Mouse (Mus musculus) heart, postnatal 14 days (tissue): ENCODE results near the gene Fam168b. TPM values are rescaled to one million over a fixed set of nuclear protein-coding genes. Genes with fewer than 3 reads are reported as not detected.

Experiments used
- DNase-seq, 2 experiments: peaks; one replicate each; pipeline ENCODE4 v3.0.0; 2021 to 2022
- intact Hi-C: fragments of 180-260 bp; cut with DNase I; formaldehyde crosslinking; loops from one replicate; pipeline ENCODE4 v1.15.1; 2025
- total RNA-seq, 2 experiments: library from RNA; stranded (reverse); gene quantifications; 2 replicates each; pipeline ENCODE4 v1.2.3; 2021

The Fam168b gene
- total RNA-seq, 2 experiments from 2014 or later: 53.8 to 58.1 TPM

GRCm38 (mm10) chr1:34853786-34854185 lies 10.9 kb upstream of the Fam168b start:
- intact Hi-C loops: no loop called here
- DNase-seq: no peak

DNA sequence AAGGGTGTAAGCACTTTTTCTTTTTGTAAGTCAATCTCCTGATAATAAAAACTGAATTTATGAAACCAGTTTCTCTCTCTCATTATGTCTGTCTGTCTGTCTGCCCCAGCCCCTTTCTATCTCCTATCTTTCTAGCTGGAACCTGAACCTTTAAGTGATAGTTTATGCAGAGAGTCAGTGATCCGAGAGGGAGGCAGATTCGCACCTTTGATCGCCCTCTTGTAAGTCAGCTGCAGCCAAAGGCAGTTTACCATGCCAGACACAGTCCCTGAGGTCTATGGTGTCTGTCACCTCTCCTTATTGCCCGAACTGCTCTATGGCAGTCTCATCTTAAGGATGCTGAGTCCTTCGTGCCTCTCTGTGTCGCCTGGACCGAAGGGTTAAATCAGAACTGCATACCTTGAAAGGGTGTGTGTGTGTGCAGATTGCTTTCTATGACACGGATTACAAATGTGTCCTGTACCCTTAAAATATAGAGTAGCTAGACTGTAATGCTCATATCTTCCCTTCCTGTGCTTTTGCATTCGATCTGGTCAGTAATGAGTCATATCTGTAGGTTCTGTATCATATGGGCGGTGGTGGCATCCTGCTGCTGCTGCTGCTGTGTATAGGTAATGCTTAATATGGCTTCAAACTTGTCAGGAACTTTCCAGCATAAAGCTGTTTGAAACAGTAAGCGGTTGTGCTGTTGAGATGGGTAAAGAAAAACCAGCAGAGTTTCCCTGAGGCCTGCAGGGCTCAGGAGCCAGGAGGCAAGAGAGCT lies 9.4 kb upstream of the Fam168b start:
- no peak for DNase-seq

GRCm38 (mm10) chr1:34851562-34851961 lies 8.7 kb upstream of the Fam168b start:
- DNase-seq: no peak

More for the DNA sequence above, 9.4 kb upstream of the Fam168b start:
- intact Hi-C loops: no loop called here

GRCm38 (mm10) chr1:34850343-34851136 lies 7.7 kb upstream of the Fam168b start:
- no peak for DNase-seq
- intact Hi-C loops: no loop called here

More at GRCm38 (mm10) chr1:34851562-34851961, 8.7 kb upstream of the Fam168b start:
- intact Hi-C loops: no loop called here

DNA sequence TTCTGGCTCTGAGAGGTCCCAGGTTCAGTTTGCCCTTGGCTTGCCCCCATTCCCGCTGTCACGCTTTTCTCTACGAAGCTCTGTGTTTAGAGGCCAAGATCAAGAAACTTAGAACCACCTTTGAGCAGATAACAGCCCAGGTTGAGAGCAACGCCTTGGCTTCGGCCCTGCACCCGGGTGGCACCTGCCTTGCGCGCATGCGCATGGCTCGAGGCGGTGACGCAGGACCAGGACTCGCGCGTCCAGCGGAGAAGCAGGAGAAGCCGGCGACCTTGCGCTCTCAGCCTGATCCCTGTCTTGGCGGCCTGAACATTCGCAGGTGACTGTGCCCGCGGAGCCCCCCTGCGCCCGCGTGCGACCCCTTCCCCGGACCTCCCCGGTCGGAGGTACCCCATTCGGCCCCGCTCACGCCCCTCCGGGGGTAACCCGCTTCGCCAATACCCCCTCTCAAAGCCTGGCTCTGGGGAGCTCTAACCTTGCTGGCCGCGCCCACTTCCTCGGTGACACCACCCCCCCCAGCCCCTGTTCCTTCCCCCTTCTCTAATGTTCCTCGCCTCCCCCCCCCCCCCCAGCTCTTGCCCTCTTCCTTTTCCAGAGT lies 7.0 kb upstream of the Fam168b start, which contains the start of gene Plekhb2:
Plekhb2 (plus strand) TSS at position 232 of the 598 bp plus-strand sequence.
- DNase-seq: peak; percentile 89 to 90
- intact Hi-C loops: no loop called here

DNA sequence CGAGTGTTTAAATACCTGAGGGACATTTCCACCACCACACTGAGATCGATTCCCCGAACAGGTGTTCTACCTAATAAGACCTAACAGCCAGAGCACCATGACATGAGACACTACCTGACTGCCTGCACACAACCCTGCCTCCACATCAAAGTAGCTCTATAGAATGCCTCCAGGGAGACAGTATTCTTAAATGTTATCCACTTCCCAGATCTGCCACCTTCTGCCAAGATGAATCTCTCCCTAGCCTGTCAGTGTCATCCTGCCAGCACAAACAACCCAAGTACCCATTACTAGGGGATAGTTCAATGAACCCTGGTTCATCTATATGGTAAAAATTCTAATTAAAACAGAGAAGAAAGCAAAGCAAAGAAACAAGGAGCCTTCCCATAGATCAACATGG lies 4.2 kb upstream of the Fam168b start:
- intact Hi-C loops: no loop called here
- no peak for DNase-seq

DNA sequence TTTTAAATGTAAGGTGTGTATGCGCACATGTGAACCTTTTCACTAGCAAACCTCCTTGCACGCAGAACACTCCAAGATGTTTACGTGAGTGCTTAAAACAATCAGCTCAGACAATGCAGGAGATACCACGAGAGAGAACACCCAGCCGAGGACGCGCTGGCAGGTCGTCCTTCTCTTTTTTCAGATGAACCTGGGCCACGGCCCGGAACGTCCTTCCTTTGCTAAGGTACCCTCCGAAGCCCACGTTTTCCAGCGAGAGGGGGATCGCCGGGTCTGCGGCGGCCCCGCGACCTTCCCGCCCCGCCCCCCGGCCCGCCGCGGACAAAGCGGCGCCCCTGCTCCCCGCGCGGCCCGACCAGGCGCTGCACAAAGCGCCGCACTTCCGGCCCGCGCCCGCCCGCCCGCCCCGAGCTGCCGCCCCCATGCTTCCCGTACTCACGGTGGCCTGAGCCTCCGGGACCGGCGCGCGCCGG lies 440 bp downstream of the Fam168b start:
- intact Hi-C loops: no loop called here
- DNase-seq: peak; percentile 72 to 79

DNA sequence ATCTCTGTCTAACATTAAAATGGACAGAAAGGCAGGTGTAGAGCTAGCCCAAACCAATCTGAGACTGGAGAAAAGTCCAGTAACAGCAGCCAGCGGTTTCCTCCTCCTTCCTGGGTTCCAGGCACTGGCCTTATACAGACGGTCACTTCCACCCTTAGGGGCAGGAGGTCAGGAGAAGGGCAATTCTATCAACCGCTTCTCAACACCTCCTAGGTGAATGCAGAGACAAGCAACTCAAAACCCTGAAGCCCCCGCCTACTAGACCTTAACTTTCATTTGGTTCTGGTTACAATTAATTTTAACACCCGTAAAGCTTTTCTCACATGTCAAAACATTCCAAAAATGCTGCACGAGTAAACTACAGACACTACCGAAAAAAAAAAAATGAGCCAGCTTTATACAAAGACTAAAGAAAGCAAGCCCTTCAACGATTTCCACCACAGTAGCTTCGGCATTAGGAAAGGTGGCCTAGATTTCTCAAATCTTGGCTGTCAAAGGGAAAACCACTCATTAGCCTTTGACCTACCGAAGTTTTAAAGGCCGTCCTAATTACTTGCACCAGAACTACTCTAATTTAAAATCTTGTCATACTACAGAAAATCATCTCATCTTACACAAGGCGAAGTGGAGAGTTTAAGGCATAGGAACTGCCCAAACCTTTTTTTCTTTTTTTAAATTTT lies 1.0 kb downstream of the Fam168b start:
- intact Hi-C loops: no loop called here
- DNase-seq: no peak

DNA sequence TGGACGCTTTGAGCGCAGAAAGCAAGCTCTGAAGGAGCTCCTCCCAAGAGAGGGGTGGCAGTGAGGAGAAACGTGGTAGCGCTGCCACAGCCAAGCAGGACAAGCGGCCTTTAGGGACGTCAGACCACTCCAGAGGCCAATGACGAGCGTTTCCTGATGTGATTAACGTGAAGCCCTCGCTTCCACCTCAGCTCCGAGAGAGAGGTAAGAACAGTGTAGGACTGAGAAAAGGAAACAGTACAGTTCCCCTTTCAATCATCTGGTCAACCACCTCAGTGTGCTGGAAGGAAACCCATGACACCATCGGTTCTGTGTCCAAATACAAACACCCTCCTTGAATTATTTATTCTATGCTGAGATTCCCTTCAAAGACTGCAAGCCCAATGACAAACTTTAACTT lies 3.6 kb downstream of the Fam168b start:
- intact Hi-C loops: no loop called here
- DNase-seq: no peak

DNA sequence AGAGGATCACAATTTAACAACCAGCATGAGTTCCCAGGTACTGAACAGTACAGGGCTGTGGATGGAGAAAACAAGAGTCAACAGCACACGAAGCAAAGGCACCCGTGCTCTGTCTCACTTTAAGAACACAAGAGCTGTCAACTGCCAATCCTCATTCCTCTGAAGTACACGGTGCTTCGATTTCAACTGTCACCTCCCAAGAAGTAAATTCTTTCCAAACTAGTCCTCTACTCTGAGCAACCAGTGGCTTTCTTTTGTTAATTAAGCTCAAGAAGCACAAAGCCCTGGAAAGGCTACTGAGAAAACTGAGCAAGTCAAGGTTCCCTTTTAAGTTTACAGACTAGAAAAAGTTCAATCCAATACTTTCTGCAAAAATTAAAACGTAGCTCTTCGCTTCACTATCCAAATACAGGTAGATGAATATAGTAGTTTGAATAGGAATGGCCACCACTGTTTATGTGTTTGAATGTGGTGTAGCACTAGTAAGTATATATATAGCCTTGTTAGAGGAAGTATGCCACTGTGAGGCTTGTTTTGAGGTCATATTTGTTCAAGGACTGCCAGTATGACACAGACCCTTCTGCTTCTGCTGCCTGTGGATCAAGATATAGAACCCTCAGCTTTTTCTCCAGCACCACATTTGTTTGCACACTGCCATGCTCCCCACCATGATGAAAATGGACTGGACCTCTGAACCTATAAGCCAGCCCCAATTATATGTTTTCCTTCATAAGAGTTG lies 4.7 kb downstream of the Fam168b start:
- intact Hi-C loops: no loop called here
- no peak for DNase-seq

- intact Hi-C loops: no loop called here
- DNase-seq: no peak
Measured at GRCm38 (mm10) chr1:34834904-34835303, 8.0 kb downstream of the Fam168b start.

DNA sequence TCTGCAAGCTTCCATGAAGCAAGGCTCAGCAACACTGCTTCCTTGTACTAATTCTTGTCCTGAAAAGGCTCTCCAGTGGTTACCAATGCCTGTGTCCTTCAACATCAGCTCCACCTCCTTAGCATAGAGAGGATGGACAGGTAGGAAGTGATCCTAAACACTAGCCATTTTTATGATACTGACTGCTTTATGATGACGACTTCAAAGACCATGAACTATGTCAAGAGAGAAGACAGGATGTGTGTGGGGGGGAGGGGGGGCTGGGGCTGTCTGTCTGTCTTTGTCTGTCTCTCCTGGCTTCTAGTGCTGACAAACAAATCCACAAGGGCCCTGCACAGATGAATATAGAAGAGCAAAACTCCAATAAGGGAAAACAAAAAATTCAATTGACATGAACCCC lies 11.5 kb downstream of the Fam168b start:
- DNase-seq: no peak
- intact Hi-C loops: no loop called here

DNA sequence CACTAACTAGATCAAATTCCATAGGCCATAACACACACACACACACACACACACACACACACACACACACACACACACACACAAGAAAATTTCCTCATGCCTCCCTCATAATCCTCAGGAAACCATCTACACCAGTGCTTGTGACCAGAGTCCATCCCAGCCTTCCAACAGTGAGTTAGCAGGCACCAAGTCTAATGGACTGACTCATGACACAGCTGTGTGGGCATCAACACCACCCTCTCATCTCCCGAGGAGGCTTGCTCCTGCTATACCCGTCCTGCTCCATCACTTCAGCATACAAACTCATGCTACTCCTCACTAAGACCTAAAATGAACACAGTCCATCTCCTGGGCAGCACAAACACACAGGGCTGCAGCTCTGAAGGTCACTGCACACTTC lies 11.9 kb downstream of the Fam168b start:
- intact Hi-C loops: no loop called here
- no peak for DNase-seq

DNA sequence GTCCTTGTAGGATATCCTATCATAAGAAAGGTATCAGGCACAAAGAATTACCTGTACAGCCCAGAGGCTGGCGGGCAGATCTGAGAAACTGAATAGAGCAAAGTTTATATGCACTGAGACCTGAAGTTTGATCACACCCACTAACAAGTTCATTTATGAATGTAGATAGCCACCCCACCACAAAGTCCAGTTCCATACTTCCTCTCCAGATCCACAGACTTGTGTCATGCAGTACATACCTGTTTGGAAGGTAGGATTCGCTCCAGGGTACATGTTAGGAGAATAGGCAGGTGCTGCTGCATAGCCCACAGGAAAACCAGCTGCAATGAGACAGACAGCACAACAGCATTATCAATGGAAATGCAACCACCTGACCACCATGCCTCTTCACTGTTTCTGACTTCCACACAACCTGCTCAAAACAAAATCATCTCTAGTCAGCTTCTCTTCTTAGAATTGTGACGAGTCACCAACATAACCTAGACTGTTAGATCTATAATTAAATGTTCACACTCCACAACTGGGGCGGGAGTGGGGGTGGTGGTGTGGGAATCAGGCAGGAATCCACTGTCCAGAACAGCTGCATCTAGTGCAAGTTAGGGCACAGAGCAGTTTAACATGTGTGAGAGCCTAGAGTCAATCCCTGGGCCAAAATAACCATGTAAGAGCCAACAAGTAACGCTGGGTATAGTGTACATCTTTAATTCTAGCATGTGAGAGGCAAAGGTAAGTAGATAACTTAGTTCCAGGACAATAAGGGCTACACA lies 14.2 kb downstream of the Fam168b start:
- intact Hi-C loops: no loop called here
- DNase-seq: no peak

DNA sequence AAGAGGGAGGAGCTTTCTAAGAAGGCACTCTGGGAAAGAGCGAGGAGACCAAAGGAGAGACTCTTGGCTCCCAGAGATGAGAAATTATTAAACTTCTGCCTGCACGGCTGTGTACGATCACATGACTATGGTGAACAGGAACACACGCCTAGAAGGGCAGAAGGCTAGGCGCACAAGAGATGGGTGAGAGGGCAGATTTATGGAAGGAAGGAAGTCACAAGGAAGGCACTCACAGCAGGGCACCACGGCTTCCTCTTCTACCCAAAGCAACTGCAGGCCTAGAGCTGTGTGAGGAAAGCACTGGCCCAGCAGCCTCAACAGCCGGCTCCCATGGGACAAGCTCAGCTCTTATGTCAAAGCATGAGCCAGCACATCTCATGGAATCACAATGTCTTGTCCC lies 15.0 kb downstream of the Fam168b start:
- DNase-seq: peak; percentile 31 to 36
- intact Hi-C loops: no loop called here

DNA sequence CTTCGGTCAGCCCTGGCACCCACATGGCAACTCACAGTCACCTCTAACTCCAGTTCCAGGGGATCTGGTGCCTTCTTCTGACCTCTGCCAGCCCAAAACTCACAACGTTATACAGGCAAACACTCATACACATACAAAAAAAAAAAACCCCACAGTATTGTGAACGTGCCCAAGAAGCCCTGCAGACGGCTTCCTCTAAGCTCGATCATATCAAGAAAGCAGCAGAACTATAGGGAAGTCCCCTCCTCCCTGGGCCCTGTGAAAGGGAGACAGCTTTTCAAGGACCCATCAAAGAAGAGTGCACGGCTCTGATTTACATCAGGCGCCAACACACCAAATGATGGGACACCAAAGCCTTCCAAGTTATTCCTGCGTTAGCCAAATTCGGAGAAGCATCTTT lies 17.0 kb downstream of the Fam168b start:
- intact Hi-C loops: no loop called here
- DNase-seq: no peak

GRCm38 (mm10) chr1:34824208-34824607 lies 18.7 kb downstream of the Fam168b start:
- intact Hi-C loops: no loop called here
- no peak for DNase-seq

DNA sequence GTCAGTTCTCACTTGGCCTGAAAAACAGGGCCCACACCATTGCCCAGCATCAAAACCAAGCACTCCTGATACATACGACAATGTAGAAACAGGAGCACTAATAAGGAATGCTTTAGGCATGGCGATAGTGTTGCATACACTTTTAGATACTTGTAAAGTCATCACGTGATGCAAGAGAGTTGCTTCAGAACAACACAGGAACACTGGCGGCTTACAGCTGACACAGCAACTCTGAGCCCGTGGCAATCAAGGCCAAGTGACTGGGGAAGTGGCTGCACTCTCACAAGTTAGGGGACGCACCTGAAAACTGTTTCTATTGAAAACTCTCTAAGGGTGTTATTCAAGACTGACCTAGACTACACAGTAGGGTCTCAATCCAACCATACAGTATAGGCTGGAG lies 19.5 kb downstream of the Fam168b start:
- intact Hi-C loops: no loop called here
- no peak for DNase-seq

DNA sequence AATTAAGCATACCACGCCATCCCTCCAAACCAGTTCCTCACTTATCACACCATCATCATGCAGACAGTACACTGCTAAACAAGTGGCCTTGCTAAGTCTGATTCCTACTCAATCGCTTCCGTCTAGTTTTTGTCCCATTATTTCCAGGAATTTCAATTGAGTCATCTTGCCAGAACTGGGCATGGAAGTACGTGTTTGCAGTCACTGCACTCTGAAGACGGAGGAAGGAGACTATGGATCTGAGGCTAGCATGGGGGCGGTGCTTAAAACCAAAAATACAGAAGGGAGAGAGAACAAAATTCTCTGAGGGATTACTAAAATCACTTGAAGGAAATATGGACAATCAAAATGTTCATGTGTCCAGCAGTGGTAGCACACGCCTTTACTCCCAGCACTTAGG lies 20.1 kb downstream of the Fam168b start:
- intact Hi-C loops: no loop called here
- no peak for DNase-seq
